Mouse (Mus musculus) monocyte, adult 5-6 weeks (primary cell): ENCODE results near the gene Atg2b. TPM values are rescaled to one million over a fixed set of nuclear protein-coding genes. Genes with fewer than 3 reads are reported as not detected.
A peak's percentile ranks its signal among the peaks of the same experiment; 100 is the strongest.

ENCODE experiments used
- ATAC-seq: fragments of 153-309, 156-312 bp; replicated peaks from 2 replicates; pipeline ENCODE4 v1.8.0; 2017; ENCODE audit warnings: mild to moderate bottlenecking; ENCODE audit not compliant: low TSS enrichment, insufficient number of reproducible peaks, severe bottlenecking, poor library complexity, low FRiP score
- total RNA-seq: library from RNA; stranded (forward); fragments of 200-1000, 200-491, 200-594 nt; gene quantifications from 3 replicates; pipeline ENCODE4 v1.2.3, GENCODE M21; 2017

The Atg2b gene
- 16.9 to 24.6 TPM (median 18.7 TPM) in 3 replicates for total RNA-seq

DNA sequence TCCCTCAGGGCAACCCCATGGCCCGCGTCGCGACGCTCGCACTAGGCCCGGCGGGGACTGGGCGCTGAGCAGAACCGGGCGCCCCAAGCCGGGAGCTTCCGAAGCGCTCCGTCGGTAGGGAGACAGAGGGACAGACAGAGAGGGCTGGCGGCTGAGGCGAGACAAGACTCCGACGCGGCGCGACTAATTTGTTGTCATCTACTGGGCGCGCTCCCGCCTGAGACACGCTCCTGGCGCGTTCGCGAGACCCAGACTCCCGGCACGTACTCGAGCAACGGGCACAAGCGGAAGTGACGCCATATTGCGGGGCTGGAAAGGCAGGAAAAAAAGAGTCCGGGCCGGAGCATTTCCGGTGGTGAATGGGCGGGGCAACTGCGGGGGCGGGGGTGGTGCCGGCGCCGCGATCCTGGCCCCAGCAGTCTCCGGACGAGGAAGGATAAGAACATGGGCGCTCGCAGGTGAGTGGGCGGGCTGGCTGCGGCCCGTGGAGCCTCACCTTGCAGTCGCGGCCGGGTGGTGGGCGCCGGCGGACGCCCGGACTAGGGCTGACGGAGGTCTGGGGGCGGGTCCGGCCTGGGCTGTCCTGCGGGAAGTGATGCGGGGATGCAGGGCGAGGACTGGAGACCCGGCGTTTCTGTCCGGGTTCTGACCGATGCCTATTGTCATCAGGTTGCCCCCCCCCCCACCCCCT is at the start of gene Atg2b:
TSS of gene Atg2b (minus strand) at position 211 of the 691 bp plus-strand sequence.
- peak; percentile 88 for ATAC-seq

- ATAC-seq: no peak
These were observed 48.6 kb upstream of the Atg2b start for GRCm38 (mm10) chr12:105733370-105734159.

DNA sequence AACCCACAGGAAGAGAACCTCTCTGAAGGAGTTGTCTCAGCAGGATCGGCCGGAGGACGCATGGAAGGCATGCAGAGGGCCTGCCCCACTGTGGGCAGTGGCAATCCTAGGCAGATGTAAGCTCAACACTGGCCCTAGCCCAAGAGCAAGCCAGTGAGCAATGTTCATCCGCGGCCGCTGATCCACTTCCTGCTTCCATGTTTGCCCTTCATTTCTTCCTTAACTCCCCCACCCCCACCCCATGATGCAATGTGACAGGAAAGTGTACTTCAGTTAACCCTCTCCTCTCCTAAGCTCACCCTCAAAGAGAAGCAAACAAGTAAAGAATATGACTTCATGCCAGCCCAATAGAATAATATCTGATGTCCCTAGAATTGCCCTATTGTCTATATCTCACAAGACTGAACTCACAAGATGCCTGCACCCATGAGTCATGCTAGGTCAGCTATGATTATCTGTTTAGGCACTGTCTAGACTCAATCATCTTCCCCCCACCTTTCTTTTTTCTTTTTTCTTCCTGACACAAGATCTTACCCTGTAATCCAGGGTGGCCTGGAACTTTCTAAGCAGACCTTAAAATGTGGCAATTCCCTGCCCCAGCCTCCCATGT is 45.9 kb upstream of the Atg2b start:
- ATAC-seq: no peak

DNA sequence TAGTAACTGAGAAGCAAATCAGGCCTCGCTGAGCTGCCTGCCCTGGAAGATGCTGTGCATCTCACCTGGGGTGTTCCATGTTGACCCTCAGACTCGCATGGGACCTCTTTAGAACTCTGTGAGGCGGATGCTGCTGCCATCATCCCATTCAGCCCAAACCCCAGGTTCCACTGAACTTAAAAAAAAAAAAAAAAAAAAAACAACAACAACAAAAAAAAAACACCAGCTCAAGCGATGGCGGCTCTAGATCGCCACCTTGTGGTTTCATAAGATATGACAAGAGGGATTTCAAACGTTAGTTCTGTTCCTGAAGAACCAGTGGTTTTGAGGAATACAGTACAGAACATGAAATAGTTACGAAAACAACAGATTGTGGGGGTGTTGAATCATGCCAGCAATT is 43.0 kb upstream of the Atg2b start:
- ATAC-seq: no peak

- ATAC-seq: no peak
These were observed 42.3 kb upstream of the Atg2b start for GRCm38 (mm10) chr12:105727268-105727667.

DNA sequence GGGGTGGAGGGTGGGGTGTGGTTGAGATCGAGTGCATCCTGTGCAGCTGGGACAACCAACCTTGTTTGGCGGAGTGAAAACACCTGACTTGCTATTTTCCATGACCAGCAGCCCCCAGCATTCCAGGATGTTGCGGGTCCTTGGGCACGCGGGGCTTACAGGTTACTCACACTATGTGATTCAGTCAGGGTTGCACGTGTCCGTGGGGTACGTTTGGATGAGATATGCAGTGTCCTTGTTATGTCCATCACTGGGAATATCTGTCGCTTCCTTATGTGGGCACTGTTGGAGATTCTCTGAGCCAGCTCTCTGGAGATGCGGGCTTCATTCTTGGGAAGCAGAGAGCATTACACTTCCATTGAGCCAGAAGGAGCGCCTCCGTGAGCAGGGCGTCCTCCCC is 40.7 kb upstream of the Atg2b start:
- no peak for ATAC-seq

DNA sequence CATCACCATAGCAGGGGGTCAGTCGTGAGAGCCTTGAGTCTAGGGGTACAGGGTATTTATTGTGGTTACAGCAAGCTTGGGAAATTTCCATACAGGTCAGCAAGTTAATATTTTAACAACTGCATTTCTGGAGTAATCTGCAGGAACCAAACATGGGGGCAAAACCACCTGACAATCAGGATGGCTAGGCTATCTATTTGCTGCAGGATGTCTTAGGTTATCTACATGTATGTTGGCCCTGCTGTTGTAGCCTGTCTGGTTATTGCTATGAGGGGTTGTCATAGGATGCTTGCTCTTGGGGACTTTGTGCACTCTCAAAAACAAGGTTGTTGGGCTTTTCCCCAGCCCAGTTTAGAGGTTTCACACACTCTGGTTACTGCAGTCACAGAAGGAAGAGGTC is 39.6 kb upstream of the Atg2b start:
- ATAC-seq: no peak

- ATAC-seq: peak; percentile 33; the same call in 1 of the 2 replicates
These were observed 37.6 kb upstream of the Atg2b start for GRCm38 (mm10) chr12:105722657-105723056.

DNA sequence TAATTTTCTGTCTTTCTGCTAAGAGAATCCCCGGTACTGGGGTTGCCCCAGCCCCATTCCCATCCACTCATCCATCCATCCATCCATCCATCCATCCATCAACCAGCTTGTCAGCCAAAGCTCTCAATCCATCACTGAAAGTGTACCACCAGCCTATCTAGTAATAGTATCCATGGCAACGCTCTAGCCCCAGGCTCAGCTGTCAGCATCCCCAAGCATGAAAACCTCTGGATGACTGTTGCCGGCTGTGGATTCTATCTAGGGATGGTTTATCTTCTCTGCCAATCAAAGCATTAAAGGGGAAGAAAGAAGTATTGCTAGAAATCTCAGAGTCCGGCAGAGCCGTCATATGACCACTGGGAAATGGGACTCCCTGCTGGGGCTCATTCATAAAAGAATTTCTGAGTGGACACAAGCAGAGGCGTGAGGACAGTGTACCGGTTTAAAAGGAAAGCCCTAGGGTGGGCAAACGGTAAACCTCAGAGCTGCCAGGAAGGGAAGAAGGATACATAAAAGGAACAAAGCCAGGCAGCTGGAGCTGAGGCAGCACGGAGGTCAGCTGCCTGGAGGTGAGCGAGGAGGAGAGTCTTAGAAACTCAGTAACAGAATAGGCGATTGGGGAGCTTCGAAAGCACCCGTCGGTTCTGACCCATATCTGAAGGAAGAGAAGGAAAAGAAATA is 36.6 kb upstream of the Atg2b start:
- ATAC-seq: no peak

GRCm38 (mm10) chr12:105720196-105720595 is 35.2 kb upstream of the Atg2b start:
- no peak for ATAC-seq

DNA sequence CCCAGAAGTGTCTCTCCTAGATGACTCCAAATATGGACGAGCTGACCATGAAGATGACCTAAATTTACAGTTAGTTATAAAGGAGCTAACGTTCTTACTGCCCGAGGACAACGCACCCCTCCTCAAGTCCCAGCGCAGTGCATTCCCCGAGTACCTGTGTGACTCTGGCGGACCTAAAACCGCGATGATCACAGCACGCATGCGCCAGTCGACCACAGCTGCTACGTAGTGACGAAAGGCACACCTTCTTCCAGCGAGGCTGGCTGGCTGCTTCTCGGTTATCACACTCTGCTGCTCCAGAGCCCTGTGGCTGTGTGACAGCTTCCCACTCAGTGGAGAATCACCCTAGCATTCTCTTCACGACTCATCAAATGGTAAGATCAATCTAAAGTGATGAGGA is 33.6 kb upstream of the Atg2b start:
- no peak for ATAC-seq

- no peak; the same call in 1 of the 2 replicates for ATAC-seq
These were observed 20.9 kb upstream of the Atg2b start, which contains the start of gene Ak7 for GRCm38 (mm10) chr12:105705799-105706487. Gene Ak7 (plus strand): TSS chr12:105705976.

DNA sequence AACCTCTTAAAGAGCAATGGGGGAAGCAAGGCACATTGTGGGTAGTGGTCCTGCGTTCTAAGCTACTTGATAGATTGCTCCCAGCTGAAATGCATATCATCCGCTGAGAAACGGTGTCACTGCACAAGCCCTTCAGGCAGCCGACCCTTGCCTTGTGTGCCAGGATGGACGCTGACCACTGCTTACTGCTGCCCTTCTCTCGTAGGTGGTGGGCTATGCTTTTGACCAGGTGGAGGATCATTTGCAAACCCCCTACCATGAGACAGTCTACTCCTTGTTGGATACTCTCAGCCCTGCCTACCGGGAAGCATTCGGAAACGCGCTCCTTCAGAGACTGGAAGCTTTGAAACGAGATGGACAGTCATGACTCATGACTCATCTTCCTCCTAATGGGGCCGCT is 15.4 kb upstream of the Atg2b start:
- ATAC-seq: no peak

GRCm38 (mm10) chr12:105697104-105697780 is 12.2 kb upstream of the Atg2b start:
- ATAC-seq: no peak

GRCm38 (mm10) chr12:105695848-105696247 is 10.8 kb upstream of the Atg2b start:
- no peak for ATAC-seq

GRCm38 (mm10) chr12:105694021-105694420 is 9.0 kb upstream of the Atg2b start:
- no peak for ATAC-seq

DNA sequence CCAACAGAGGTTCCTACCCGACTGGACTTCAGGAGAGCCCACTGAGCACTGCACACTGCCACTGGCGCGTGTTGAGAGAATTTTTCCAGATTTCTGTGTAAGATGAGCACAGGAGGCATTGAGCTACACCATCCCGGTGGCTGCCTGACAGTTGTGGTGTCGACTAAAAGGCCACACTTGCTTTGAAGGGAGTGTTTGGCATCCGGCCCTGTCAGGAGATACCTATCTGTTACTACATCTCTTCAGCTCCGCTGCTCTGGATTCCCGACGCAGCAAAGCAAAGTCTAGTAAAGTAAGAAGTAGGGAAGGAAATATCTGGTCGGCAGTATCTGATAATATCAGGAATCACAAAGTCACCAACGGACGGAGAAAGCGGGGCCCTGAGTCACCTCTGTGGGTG is 4.4 kb upstream of the Atg2b start:
- no peak for ATAC-seq

DNA sequence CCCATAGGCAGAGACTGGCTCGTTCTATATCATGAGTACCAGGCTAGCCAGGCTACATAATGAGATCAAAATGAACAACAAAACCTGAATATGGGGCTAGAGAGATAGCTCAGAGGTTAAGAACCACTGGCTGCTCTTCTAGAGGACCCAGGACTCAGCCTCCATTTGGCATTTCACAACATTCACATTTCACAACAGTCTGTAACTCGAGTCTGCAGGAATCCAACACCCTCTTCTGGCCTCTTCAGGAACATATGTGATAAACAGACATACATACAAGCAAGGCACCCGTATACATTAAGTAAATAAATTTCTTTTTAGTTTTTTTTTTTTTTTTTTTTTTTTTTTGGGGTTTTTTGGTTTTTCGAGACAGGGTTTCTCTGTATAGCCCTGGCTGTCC is 3.5 kb upstream of the Atg2b start:
- ATAC-seq: no peak
